Mouse (Mus musculus): ENCODE results near the gene Hipk1. TPM values are rescaled to one million over a fixed set of nuclear protein-coding genes. Genes with fewer than 3 reads are reported as not detected.

Hipk1 gene
- polyA plus RNA-seq, 1 experiment from 2014 or later, result 9.9 TPM

DNA sequence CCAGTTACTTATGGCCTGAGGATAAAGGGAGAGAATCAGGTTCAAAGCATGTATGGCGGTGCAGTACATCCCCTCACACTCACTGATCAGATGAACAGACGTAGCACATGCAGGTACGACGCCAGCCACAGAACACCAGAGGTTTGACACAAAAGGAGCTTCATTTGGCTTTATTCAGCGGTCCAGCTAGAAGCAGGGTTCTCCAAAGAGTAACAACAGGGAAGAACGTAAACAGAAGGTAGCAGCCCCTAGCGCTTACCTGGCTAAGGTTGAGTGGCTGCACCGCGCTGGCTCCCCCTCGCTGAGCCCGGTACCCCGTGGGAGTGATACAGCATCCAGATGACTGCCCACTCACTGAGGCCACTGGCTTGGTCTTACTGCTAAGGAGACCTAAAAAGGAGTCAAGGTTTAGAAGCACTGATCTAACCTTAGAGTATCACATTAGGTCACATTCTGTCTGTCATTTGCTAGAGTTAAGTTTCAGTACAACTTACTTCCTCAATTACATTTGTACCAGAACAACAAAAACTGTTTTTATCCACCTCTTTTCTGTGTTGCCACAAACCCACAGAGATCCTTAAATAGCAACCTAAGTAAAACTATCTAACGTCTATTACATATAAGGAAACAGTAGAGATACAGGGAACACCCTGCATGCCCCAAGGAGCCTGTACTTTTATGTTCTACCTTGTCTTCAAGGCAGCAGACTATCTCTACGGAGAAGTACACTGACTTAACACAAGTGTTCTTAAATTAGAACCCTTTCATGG, 46.2 kb downstream of the Hipk1 start:
- Histone ChIP-seq H3K27me3 (replicated peaks) (no peaks in the 10 kb centered on the region), H3K36me3 (peaks cover 90% of the 10 kb centered on the region)
- no peak for ATAC-seq (ENCODE audit: extremely low read depth, insufficient number of reproducible peaks, low FRiP score, low TSS enrichment)

DNA sequence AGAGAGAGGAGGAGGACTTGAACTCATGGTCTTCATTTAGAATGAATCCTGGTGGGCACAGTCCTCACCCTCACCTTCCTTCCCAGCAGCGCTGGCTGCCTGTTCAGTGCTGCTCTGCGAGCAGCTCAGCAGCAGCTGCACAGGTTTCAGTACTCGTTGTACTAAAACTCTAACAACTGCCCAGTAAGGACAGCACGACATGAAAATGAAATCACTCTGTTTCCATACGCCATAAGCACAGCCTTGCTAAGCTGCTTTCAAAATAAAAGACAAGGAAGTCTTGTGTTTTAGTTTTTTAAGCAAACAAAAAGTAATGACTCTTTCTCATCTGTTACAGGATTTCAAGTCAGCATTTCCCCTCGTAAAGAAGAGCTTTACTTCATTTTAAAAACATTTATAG, 48.2 kb downstream of the Hipk1 start:
- H3K27ac ChIP-seq (replicated peaks), result no peak overlapping the region
- no peak overlapping the region for H3K9ac ChIP-seq
- no peaks in the 10 kb centered on the region for H3K27me3 ChIP-seq (replicated peaks)
- H3K9me3 ChIP-seq, result no peaks in the 10 kb centered on the region
- peaks cover 23% of the 10 kb centered on the region for H3K4me1 ChIP-seq
- 82% methylated on average over 6 of the region's 6 CpGs for WGBS
- no peak overlapping the region for H3K4me2 ChIP-seq
- ATAC-seq (ENCODE audit: extremely low read depth, insufficient number of reproducible peaks, low FRiP score, low TSS enrichment), result no peak
- H3K4me3 ChIP-seq, result no peak overlapping the region
- peaks cover 70% of the 10 kb centered on the region for H3K36me3 ChIP-seq

More for the DNA sequence above, 46.2 kb downstream of the Hipk1 start:
- H3K4me2 ChIP-seq, result no peak overlapping the region
- WGBS, result 86% methylated on average over 14 of the region's 14 CpGs
- H3K4me3 ChIP-seq, result no peak overlapping the region
- H3K9me3 ChIP-seq, result no peaks in the 10 kb centered on the region
- no peak overlapping the region for H3K27ac ChIP-seq (replicated peaks)
- peaks cover 10% of the 10 kb centered on the region for H3K4me1 ChIP-seq
- no peak overlapping the region for H3K9ac ChIP-seq

DNA sequence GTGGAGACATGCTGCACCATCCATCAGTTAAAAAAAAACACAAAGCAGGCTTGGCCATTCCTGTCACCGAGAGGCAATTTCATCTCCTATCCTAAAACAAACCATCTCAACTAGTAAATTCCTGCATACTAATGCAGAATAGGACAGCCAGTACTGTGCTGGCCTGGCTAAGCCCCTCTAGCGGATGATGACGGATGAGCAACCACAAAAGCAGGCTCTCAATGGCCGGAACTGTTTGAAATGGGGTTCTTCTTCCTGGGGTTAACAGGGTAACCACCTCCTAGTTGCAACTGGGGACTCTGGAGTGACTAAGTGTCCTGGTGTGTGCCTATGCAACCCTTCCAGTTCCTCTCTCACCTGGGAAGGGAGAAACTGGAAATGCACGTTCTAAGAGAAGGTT, 51.0 kb downstream of the Hipk1 start:
- Histone ChIP-seq H3K36me3 (peaks cover 42% of the 10 kb centered on the region), H3K4me2 (no peak overlapping the region), H3K27me3 (replicated peaks) (no peaks in the 10 kb centered on the region), H3K27ac (replicated peaks) (no peak overlapping the region), H3K9me3 (no peaks in the 10 kb centered on the region), H3K4me3 (no peak overlapping the region), H3K9ac (no peak overlapping the region), H3K4me1 (peaks cover 43% of the 10 kb centered on the region)
- no peak for ATAC-seq (ENCODE audit: extremely low read depth, insufficient number of reproducible peaks, low FRiP score, low TSS enrichment)
- 56% methylated on average over 5 of the region's 5 CpGs for WGBS

DNA sequence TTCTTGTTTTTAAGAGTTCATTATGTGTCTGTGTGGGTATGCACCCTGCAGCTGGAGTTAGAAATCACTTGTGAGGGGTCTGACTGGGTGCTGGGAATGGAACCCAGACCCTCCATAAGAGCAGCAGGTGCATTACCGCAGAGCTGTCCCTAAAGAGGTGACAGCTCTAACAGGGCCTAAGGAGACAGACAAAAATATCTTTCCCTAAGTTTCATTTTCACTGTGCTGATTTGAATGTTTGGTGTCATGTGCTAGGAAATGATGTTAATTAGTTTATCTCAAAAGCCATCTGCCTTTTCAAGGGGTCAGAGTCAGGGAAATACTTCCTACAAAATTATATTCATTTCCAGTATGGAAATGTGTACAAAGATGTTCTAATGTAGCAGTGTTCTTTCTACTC, 52.0 kb downstream of the Hipk1 start, which contains the start of gene Gm10964:
Gene Gm10964, plus strand, starts transcription at position 38 of the 400 bp plus-strand sequence.
- Histone ChIP-seq H3K27me3 (replicated peaks) (no peaks in the 10 kb centered on the region), H3K4me3 (peak within 1 kb of the TSS; percentile 51), H3K9ac (peak within 1 kb of the TSS; percentile 79), H3K27ac (replicated peaks) (peak within 1 kb of the TSS; percentile 98), H3K36me3 (peaks cover 32% of the 10 kb centered on the region), H3K9me3 (no peaks in the 10 kb centered on the region), H3K4me1 (peaks cover 54% of the 10 kb centered on the region), H3K4me2 (peak within 1 kb of the TSS; percentile 74)
- ATAC-seq (ENCODE audit: extremely low read depth, insufficient number of reproducible peaks, low FRiP score, low TSS enrichment), result no peak
- 82% methylated on average over 1 of the region's 1 CpGs for WGBS

DNA sequence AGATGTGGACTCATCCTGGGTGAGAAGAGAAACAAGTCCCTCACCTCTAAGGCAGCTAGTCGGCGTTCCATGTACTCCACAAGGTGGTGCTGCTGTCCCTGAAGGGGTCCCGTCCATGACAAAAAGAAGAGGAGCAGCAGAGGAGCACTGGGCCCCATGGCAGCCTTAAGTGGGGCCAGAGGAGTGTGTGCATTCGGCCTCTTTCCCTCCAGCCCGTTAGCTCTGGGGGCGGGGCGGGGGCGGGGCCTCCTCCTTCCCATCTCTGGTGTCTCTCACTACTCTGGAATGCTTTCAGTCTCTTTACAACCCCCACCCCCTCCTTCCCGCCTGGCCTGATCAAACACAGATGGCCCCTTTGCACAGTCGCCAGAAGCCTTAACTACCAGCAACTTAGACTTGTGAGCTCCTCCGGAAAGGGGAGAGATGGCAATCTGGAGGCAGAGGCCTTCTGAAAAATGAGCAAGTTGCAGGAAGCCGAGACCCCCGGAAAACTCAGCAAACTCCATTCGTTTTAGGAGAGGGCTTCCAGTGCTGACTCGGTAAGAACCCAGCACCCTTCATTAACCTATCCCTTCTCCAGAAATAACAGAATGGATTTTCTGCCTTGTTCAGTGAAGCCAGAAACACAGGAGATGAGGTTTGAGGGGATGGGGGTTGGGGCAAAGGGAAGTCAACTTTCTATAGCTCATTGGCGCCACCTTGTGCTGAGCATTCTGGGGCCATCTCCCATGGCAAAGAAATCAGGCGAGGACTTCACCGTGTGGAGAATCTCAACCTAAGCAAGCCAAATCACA, 53.4 kb downstream of the Hipk1 start, which contains the start of gene Olfml3:
Gene Olfml3, minus strand, starts transcription at position 224 of the 794 bp plus-strand sequence.
- H3K27ac ChIP-seq (replicated peaks), result peak within 1 kb of the TSS; percentile 98
- peaks cover 67% of the 10 kb centered on the region for H3K4me1 ChIP-seq
- peak within 1 kb of the TSS; percentile 79 for H3K9ac ChIP-seq
- H3K36me3 ChIP-seq, result peaks cover 18% of the 10 kb centered on the region
- ATAC-seq (ENCODE audit: extremely low read depth, insufficient number of reproducible peaks, low FRiP score, low TSS enrichment), result peak; percentile 77
- H3K4me2 ChIP-seq, result peak within 1 kb of the TSS; percentile 74
- no peaks in the 10 kb centered on the region for H3K9me3 ChIP-seq
- H3K4me3 ChIP-seq, result peak within 1 kb of the TSS; percentile 51
- no peaks in the 10 kb centered on the region for H3K27me3 ChIP-seq (replicated peaks)
- WGBS, result under 1% methylated on average over 18 of the region's 18 CpGs

DNA sequence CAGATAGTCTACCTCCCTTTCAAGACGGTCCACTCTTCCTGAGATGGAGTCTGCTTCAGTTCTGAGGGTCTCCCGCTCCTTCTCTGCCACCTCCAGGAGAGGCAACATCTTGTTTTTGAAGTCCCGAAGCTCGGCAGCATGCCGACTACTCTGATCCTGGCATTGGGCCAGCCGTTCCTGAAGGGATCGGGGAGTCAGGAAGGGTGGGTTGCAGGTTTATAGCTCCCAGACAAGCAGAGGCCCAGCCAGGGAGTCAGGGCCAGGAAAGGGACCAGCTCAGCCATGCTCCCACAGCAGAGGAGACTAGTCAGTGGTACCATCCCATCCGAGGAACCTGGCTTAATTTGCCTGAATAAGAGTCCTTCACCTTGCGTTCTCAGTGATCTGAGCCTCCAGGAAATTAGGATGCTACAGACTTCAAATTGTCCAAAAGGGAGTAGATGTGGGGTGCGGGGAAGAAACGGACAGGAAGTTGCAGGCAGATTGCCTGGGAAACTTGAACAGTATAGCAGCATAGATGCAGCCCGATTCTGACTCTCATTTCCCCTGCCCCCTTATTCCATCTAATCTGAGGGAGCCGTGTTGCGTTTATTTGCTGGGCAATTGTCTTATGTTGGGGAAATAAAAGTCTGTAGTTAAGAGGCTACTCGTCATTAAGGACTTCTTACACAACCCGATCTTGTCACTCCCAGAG, 54.2 kb downstream of the Hipk1 start:
- no peak for ATAC-seq (ENCODE audit: extremely low read depth, insufficient number of reproducible peaks, low FRiP score, low TSS enrichment)

DNA sequence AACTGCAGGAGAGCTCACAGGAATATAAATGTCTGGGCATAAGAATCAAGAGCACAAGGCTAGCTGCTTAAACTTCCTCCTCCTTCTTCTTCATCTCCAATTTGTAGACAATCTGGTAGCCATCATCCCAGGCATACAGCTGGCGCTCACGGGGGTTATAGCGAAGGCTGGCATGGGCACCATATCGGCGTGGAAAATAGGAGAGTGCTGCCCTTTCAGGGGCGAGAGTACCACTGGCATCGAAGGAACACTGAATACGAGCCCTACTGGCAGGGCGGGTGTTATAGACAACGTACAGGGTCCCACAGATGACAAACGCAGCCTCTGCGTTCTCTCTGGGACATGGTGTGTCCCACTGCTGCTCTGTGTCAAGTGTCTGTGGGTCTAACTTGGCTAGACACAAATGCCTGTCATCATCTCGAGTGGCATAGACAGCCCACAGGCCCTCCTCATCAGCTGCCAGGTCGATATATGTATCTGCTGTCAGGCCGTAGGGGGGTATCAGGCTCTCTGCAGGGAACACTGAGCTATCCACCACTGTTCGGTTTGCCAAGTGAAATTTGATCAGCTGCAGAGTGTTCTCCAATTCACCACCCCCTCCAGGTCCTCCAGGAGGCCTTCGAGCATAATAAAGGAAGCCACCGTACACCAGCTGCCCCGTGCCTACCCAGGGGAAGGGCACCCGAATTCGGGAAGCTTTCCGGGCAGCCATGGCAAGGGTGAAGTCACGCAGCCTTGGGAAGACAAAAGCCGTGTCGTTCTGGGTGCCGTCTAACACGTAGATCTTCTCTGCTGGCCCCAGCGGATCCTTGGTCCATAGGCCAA, 55.4 kb downstream of the Hipk1 start:
- Histone ChIP-seq H3K27ac (replicated peaks) (peak overlapping the region; percentile 98), H3K4me3 (peak overlapping the region; percentile 51), H3K9me3 (no peaks in the 10 kb centered on the region), H3K36me3 (peaks cover 8% of the 10 kb centered on the region; the same call in 1 of the 2 replicates), H3K4me1 (peaks cover 70% of the 10 kb centered on the region), H3K4me2 (peak overlapping the region; percentile 74), H3K9ac (peak overlapping the region; percentile 79), H3K27me3 (replicated peaks) (no peaks in the 10 kb centered on the region)
- peak; percentile 29; the same call in 1 of the 2 replicates for ATAC-seq (ENCODE audit: extremely low read depth, insufficient number of reproducible peaks, low FRiP score, low TSS enrichment)
- WGBS, result 56% methylated on average over 28 of the region's 28 CpGs

More for the DNA sequence above, 54.2 kb downstream of the Hipk1 start:
- no peaks in the 10 kb centered on the region for H3K9me3 ChIP-seq
- H3K9ac ChIP-seq, result peak overlapping the region; percentile 79
- 29% methylated on average over 16 of the region's 16 CpGs for WGBS
- H3K4me1 ChIP-seq, result peaks cover 70% of the 10 kb centered on the region
- no peaks in the 10 kb centered on the region for H3K27me3 ChIP-seq (replicated peaks)
- H3K36me3 ChIP-seq, result peaks cover 15% of the 10 kb centered on the region
- H3K4me3 ChIP-seq, result peak overlapping the region; percentile 51
- H3K4me2 ChIP-seq, result peak overlapping the region; percentile 74
- H3K27ac ChIP-seq (replicated peaks), result peak overlapping the region; percentile 98

DNA sequence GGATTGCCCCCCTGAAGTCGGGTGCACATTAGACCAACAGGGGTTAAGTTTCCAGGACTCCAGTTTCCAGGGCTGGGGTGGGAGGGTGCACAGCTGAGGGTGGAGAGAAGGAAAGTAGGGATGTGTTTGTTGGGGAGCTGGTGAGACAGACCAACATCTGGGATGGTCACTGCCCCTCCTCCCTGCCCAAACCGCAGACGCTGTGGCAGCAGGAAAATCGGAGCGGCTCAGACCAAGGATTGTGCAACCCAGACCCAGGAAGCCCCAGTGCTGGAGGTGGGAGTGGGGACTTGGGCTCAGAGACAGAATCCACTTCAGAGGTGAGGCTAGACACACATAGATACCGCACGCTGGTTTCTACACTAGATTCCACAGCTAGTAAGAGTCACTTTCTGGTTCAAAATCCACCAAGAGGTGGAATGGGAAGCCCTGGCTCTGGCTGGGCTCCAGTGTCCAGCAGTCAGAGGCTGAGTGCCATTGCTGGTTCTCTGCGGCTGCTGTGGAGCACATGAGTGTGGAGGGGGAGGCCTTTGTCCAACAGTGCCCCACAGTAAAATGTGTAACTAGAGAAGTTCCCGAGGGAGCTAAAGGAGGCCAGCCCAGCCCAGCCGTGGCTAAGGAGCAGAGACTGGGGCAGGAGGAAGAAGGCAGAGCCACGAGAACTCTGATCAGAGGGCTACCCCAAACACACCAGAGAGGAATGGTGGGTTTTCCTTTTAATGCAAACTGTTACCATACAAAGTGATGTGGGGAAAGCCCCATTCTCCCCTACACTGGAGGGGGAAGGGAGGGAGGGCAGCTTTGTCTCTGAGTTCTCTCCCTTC, 56.5 kb downstream of the Hipk1 start:
- Histone ChIP-seq H3K27ac (replicated peaks) (peak overlapping the region; percentile 98), H3K4me3 (peak overlapping the region; percentile 21), H3K9ac (peak overlapping the region; percentile 79), H3K9me3 (no peaks in the 10 kb centered on the region), H3K36me3 (peaks cover 5% of the 10 kb centered on the region; the same call in 1 of the 2 replicates), H3K27me3 (replicated peaks) (no peaks in the 10 kb centered on the region), H3K4me2 (peak overlapping the region; percentile 74), H3K4me1 (peaks cover 67% of the 10 kb centered on the region)
- 0 out of 2 replicates have a peak, but pooled peaks have one; percentile 18 for ATAC-seq (ENCODE audit: extremely low read depth, insufficient number of reproducible peaks, low FRiP score, low TSS enrichment)
- WGBS, result 10% methylated on average over 11 of the region's 11 CpGs

DNA sequence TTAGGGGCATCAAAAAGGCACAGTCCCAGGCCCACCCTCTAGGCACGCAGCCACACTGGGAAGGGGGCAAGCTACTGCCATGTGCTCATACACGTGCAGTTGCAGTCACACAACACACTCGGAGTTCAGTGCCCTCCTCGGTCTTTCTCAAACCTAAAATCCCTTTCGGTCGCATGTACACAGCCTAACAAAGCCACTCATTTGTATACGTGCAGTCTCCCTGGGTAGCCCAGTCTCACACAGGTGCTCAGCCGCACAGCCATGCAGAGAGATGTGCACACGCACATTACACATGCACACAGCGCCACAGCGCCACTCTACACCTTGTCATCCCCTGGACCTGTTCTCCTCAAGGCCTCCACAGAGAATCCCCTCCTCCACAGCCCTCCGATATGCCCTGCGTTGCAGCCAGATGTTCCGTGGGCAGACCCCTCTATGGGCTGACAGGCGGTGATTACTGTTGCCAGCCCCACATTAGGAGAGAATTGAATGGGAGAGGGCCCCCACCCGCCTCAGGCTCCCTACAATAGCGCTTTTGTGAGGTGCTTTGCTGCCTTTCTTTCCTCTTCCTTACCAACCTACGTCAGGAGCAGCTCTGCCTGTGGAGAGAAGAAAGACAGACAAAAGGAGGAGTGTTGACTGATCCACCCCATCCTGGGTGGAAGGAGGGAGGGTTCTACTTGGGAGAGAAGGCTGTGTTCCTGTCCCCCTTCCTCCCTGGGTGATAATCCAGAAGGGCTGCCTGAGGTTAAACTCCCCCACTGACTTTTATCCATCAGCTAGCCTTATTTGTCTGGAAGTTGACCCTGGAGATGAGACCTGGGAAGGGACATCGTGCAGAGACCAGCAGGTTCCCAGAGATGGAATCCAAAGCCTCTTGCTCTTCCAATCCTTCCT, 57.3 kb downstream of the Hipk1 start:
- H3K4me3 ChIP-seq, result peak overlapping the region; percentile 21
- H3K9ac ChIP-seq, result peak overlapping the region; percentile 79
- WGBS, result 42% methylated on average over 19 of the region's 19 CpGs
- H3K9me3 ChIP-seq, result no peaks in the 10 kb centered on the region
- peak overlapping the region; percentile 98 for H3K27ac ChIP-seq (replicated peaks)
- peaks cover 5% of the 10 kb centered on the region; the same call in 1 of the 2 replicates for H3K36me3 ChIP-seq
- H3K4me2 ChIP-seq, result peak overlapping the region; percentile 74
- ATAC-seq (ENCODE audit: extremely low read depth, insufficient number of reproducible peaks, low FRiP score, low TSS enrichment), result no peak
- H3K27me3 ChIP-seq (replicated peaks), result no peaks in the 10 kb centered on the region
- peaks cover 61% of the 10 kb centered on the region for H3K4me1 ChIP-seq

All from heart, embryonic 13.5 days (tissue).